Mouse (Mus musculus): ENCODE data around the gene Klk14. TPM values are rescaled to one million over a fixed set of nuclear protein-coding genes. Genes with fewer than 3 reads are reported as not detected.

Gene Klk14
- total RNA-seq, 2 experiments from 2014 or later: not detected

- intact Hi-C loops (cut with DNase I): no loop called here
- DNase-seq (ENCODE audit: low spot score in 2 of 2): no peak
Measured at GRCm38 (mm10) chr7:43712267-43712666, 22.0 kb downstream of the Klk14 start, which contains the start of gene Klk13. Klk13 (plus strand) TSS chr7:43712567.

- DNase-seq (ENCODE audit: low spot score in 2 of 2): no peak
- intact Hi-C loops (cut with DNase I): no loop called here
Measured at GRCm38 (mm10) chr7:43712917-43713316, 22.7 kb downstream of the Klk14 start.

GRCm38 (mm10) chr7:43713741-43714351 is 23.6 kb downstream of the Klk14 start:
- DNase-seq (ENCODE audit: low spot score in 2 of 2): no peak
- intact Hi-C loops (cut with DNase I): no loop called here

Other genes starting within 250 kb of the Klk14 start
- not detected for gene Cldnd2, start 249.6 kb upstream of the Klk14 start, total RNA-seq (2021)
- gene Etfb, start 246.3 kb upstream of the Klk14 start, total RNA-seq (2021): 10 to 100 TPM; 50.8 to 60.6 TPM
- 1 to 10 TPM in 1 of 2 experiments, not detected in 1; 1.7 TPM for gene Gm45233, start 246.3 kb upstream of the Klk14 start, total RNA-seq (2021)
- gene Vsig10l, start 227.3 kb upstream of the Klk14 start, total RNA-seq (2021): 1 to 10 TPM; 2.2 to 2.6 TPM
- 10 to 100 TPM; 27.3 to 28.1 TPM for gene Iglon5, start 200.3 kb upstream of the Klk14 start, total RNA-seq (2021)
- not detected for gene 4931406B18Rik, start 184.5 kb upstream of the Klk14 start, total RNA-seq (2021)
- 1 to 10 TPM; 3.1 to 3.8 TPM for gene Cd33, start 146.0 kb upstream of the Klk14 start, total RNA-seq (2021)
- 1 to 10 TPM; 4.0 to 4.6 TPM for gene Zfp658, start 128.2 kb upstream of the Klk14 start, total RNA-seq (2021)
- 10 to 100 TPM; 18.7 to 19.1 TPM for gene Zfp719, start 110.8 kb upstream of the Klk14 start, total RNA-seq (2021)
- under 1 TPM in 1 of 2 experiments, not detected in 1; 0.43 TPM for gene Zfp819, start 83.2 kb upstream of the Klk14 start, total RNA-seq (2021)
- not detected for gene Ceacam18, start 55.7 kb upstream of the Klk14 start, total RNA-seq (2021)
- 1 to 10 TPM in 1 of 2 experiments, under 1 TPM in 1; 1.00 to 1.4 TPM for gene Siglece, start 30.3 kb upstream of the Klk14 start, total RNA-seq (2021)
- 1 to 10 TPM; 8.3 to 8.7 TPM for gene Ctu1, start 18.4 kb upstream of the Klk14 start, total RNA-seq (2021)
- gene Klk13, start 22.1 kb downstream of the Klk14 start, total RNA-seq (2021): not detected
- not detected for gene Klk12, start 78.5 kb downstream of the Klk14 start, total RNA-seq (2021)
- not detected for gene Klk11, start 84.2 kb downstream of the Klk14 start, total RNA-seq (2021)
- gene Klk10, start 90.6 kb downstream of the Klk14 start, total RNA-seq (2021): not detected
- not detected for gene Klk9, start 101.5 kb downstream of the Klk14 start, total RNA-seq (2021)
- 1 to 10 TPM; 1.3 to 3.6 TPM for gene Klk8, start 107.2 kb downstream of the Klk14 start, total RNA-seq (2021)
- gene Klk7, start 120.9 kb downstream of the Klk14 start, total RNA-seq (2021): not detected
- gene Klk6, start 134.1 kb downstream of the Klk14 start, total RNA-seq (2021): 1 to 10 TPM; 1.0 to 1.8 TPM
- not detected for gene Klk5, start 151.6 kb downstream of the Klk14 start, total RNA-seq (2021)
- gene Klk4, start 190.7 kb downstream of the Klk14 start, total RNA-seq (2021): not detected
- not detected for gene Klk15, start 243.3 kb downstream of the Klk14 start, total RNA-seq (2021)

Data from left cerebral cortex, postnatal 36 days (tissue).